Mouse (Mus musculus): ENCODE measurements around the gene Fmnl2. TPM values are rescaled to one million over a fixed set of nuclear protein-coding genes. Genes with fewer than 3 reads are reported as not detected.
A peak's percentile ranks its signal among the peaks of the same experiment; 100 is the strongest.

Fmnl2 gene
- total RNA-seq, 4 experiments from 2014 or later, result 43.9 to 45.7 (median 44.3) TPM

DNA sequence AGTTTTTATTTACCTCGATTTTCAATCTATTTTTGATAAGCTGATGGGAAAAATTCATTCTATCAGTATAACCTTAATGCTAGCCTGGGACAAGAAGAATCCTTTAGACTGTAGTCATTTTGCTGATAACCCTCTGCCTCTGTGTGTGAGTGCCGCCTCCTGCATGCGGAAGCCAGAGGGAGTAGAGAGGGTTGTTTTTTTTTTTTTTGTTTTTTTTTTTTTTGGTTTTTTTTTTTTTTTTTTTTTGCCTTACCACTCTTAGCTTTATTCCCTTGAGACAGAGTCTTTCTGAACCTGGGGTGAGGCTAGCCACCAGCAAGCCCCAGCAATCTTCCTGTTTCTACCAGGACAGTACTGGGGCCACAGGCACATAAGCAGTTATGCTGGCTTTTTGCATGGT is 124.8 kb downstream of the Fmnl2 start:
- DNase-seq (ENCODE audit: low spot score in 2 of 2), result no peak

DNA sequence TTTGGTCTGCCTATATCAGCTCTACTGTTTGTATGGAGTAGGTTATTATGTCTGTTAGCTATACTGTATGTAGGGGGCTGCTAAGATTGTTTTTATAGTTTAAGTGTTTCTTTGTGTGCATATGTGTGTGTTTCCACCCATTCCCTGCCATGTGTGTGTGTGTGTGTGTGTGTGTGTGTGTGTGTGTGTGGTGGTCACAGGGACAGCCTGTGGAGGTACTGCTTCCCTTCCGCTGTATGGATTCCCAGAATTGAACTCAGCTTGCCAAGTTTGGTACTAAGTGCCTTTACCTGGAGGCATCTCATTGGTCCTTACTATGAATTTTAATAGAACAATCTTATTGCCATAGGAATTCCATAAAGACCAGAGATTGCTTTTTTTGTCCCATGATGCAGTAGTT is 126.9 kb downstream of the Fmnl2 start:
- no peak for DNase-seq (ENCODE audit: low spot score in 2 of 2)

DNA sequence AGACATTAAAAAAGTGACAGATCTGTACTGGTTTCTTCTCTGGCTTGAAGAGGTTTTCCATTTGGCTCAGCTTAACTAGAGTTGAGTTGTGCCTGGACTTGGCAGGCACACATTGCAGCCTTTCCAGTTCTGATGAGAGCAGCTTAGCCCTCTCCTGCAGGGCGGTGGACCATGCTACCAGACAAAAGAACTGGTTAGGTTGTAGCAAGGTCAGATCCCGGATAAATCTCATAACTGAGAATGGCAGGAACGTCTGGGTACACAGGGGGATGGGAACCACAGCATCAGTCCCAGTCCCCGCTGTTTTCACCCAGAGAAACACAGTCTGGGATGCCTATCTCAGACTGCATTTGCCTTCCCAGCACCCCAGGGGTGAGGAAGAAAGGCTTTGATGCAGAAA is 127.5 kb downstream of the Fmnl2 start:
- DNase-seq (ENCODE audit: low spot score in 2 of 2), result no peak

DNA sequence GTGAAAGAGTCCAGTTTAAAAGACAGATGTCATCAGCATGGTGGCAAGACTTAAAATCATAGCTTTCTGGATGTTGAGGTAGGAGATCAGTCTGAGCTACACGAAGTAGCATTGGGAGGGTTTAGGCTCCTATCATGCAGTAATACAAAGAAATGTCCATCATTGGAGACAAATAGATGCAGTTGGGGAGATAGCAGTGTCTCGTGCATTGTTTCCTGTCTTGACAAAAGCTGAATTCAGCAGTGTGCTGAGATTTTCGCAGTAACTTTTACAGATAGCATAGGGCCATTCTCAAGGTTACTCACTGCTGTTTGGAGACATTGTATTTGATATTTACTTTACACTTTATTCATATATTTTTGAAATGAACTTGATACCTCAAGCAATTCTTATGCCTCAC is 128.7 kb downstream of the Fmnl2 start:
- no peak for DNase-seq (ENCODE audit: low spot score in 2 of 2)

DNA sequence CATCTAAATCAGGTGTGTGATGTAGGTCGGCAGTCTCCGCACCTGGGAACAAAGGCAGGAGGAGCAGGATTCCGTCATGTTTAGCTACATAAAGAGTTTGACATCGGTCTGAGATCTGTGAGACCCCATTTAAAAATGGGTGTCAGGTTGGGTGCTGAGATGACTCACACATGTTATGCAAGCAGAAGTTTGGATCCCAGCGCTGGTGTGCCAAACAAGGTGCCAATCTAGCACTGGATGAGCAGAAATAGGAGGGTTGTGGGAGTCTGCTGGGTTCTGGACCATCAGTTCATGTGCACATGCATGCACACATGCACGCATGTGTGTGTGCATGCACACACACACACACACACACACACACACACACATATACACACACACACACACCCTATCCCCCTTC is 129.4 kb downstream of the Fmnl2 start:
- DNase-seq (ENCODE audit: low spot score in 2 of 2), result no peak

DNA sequence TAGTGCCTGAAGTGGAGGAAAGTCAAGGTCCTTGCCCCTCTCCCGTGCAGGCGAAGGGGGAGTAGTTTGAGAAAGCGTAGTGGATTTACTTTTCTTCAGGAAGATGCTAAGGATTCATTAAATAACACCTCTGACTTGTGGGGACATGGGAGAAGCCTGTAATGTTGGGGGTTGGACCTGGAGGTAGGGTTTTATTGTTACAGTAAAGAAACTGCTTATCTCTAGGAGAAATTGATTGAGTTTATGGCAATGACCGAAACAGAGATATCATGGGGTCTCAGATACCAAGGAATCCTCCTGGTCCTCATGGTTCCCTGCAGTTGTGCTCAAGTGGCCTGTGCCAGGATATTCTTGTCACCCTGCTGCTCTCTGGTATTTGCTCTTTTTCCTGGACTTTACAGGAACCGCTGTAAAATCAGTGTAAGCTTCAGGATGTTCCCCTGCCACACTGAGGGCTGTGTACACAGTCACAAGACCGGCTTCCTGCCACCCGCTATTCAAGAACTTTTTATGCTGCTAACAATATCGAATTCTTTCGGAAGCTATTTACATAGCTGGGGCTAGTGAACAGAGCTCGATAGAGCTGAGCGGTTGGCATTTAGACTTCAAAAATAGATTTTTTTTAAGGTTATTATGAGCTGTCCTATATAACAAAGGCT is 130.1 kb downstream of the Fmnl2 start:
- no peak for DNase-seq (ENCODE audit: low spot score in 2 of 2)

DNA sequence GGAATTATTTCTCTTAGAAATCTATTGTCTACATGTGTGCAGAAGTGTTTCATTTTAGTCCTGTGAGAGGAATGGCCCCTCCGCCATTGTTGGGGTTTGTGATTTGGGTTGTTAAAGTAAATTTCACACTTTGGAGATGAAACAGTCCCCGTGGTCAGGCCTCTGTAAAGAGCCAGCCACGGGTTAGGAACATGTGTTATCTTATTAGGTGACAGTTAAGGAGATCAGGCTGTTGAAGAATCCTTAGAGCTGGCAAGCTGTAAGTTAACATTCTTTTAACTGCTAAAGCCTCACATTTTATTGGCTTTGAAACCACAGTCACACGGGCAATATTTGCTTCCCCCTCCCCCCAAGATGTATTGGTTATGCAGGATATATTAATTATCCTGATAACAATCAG is 131.7 kb downstream of the Fmnl2 start:
- no peak for DNase-seq (ENCODE audit: low spot score in 2 of 2)

DNA sequence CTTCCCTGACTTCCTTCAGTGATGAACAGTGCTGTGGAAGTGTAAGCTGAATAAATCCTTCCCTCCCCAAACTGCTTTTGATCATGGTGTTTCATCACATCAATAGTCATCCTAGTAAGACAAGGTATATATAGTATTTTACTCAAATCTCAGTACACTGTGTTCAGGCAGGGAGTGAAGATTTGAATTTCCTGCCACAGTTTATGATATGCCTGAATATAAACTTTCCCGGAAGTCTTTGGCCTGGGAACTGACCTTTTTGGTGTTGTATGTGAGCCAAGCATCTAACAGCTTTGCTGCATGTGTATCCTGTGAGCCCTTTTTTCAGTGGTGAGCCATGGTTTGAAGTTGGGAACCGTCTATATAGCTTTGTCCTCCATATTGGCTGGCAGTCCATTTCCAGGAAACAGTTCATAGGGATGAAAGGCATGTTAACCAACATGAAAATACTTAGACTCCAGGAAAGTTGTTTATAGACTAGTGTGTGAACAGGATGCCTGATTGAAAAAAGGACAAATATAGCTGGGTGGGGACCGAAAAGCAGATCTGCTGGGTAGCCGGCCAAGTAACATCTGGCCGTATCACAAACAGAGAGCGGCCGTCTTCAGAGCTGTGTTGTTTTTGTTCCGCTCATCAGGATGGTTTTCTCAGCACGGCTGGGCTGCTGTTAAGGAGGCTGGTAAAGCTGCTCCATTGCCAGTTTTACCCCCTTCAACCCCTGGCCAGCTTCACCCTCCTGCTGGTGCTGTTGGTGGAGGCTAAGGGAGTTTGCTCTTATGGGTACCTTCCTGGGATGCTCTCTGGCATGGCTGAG is 133.4 kb downstream of the Fmnl2 start:
- no peak for DNase-seq (ENCODE audit: low spot score in 2 of 2)

DNA sequence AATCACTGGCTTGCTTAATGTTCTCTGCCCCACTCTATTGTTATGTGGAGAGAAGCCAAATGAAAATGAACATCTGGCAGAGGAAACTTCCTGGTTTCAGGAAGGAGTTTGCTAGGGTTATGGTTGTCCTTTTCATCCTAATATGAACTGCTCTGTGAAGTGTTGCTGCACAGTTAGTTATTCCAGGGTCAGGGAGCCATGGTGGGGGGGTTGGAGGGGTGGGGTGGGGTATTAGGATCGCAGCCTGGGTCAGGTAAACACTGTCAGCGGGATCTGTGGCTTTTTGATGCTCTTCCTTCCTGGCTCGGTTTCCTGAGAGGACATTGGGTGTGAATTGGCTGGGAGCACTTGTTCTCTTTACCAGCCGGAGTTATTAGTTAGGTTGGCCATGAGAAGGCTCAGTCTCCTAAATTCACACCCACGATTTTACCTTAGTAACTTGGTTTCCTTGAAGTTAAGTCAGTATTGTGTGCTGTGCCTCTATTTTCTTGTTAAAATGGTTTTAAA is 134.1 kb downstream of the Fmnl2 start:
- no peak for DNase-seq (ENCODE audit: low spot score in 2 of 2)

DNA sequence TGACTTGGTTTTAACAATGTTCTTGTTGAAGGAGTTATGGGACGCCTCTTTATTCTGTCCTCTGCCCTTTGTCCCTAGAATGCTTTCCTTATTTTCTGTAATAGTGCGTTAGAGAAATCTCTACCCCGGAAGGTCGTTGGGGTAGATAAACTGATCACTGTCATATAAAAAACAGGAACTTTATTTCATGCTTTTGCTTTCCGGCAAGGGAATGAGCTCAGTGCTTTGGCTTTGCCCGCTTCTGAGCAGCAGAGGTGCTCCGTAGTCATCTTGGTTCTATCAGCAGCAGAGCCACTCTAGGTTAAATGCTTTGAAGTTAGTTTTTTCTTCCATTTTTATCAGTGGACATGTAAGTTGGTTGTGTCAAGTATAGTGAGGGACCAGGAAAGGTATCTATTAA is 135.6 kb downstream of the Fmnl2 start:
- no peak for DNase-seq (ENCODE audit: low spot score in 2 of 2)

DNA sequence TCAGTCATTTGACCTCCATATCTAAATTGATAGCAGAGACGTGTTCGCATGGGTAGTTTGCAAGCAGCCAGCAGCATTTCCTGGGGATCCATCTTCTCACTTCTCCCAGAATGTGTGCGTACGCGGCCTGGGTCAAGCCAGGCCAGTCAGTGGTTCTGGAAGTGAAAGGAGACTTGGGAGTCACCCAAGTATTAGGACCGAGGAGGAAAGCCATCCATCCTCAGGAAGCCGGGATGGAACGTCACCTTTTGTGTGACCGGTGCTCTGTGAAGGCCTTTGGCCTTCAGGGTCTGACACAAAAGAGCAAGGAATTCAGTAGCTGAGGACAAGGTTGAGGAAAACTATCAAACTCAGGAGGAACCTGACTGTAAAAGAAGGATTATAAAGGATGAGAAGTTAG is 136.9 kb downstream of the Fmnl2 start:
- no peak for DNase-seq (ENCODE audit: low spot score in 2 of 2)

DNA sequence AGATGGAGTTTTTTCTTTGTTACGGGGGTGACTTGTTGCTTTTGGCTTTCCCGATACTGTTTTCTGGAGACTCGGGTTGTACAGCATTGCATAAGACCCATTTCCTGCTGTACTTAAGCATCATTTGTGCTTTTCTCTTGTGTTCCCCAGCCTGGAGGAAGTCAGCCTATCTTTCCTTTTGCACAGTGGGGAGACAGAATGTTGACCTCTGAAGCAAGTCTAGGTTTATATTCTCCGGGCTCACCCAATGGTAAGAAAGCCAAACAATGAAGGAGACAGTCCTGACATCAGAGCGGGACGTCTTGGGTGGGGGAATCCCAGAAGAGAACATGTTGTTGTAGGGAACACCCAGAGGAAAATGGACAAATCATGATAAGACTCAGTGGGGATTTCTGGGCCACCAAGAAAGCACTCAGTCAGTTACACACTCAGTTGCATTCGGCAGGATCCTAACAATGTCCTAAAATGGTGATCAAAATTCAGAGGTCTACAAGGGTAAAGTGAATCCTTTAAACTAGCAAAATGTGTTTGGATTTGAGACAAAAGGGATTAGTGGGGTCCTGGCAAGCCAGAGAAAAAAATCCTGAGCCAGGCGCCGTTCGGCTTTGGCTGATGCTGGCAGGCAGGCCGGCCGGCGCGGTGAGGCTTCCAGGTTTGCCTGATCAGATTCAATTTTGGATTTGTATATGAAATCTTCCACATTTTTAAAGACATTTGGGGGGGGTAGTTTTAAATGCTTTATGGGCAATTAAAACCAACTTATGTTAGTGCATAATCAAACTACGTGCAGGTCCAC is 140.5 kb downstream of the Fmnl2 start:
- DNase-seq (ENCODE audit: low spot score in 2 of 2), result no peak

DNA sequence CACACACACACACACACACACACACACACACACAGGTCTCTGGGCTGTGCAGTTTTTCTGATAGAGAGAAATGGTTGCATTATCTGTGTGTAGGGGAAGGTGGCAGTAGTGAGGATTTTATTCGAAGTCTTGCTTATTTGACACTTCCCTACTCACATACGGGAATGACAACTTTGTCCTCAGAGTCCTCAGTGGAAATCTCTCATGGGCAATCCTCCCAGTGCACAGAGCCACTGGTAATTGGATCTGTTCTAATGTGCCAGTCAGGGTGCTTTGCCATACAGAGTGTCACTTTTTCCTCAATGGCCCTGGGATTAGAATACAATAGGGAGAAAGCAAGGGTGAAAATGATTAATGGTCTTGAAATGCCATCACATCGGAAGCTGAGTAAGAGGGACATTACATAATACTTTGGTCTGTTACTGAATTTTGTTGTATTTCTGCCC is 141.9 kb downstream of the Fmnl2 start:
- DNase-seq (ENCODE audit: low spot score in 2 of 2), result no peak

DNA sequence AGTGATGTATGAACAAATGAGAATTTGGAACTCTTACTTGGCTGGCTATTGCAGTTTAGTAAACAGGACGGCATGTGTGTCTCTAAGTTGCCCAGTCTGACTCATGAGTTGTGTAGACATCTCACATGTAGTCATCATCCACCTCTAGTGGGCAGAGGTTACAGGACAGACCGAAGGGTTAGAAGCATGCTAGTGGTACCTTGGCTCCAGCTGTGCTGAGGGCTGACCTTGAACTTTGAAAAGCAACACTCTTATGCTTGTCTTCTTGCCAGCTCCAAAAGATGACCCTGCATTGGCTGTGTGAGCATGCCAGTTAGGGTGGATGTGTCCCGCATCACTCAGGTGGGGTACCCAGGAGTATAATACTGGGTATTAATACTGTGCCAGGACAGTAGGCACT is 142.8 kb downstream of the Fmnl2 start:
- no peak for DNase-seq (ENCODE audit: low spot score in 2 of 2)

DNA sequence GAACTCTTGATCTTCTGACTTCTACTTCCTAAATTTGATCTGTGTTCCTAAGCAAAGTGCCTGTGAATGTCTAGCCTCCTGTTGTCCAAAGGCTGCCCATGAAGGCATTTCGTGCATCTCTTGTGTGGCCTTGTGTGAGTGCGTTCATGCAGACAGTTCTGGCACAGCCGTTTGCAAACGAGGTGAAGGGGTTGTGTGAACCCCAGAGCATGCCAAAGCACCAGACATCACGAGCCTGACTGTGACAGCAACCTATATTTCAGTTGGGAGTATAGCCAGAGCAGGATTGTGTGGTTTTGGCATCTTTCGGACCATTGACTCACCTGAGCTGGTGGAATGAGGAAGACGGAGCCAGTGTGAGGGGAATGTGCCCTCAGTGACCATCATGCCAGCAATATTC is 148.5 kb downstream of the Fmnl2 start:
- no peak for DNase-seq (ENCODE audit: low spot score in 2 of 2)

DNA sequence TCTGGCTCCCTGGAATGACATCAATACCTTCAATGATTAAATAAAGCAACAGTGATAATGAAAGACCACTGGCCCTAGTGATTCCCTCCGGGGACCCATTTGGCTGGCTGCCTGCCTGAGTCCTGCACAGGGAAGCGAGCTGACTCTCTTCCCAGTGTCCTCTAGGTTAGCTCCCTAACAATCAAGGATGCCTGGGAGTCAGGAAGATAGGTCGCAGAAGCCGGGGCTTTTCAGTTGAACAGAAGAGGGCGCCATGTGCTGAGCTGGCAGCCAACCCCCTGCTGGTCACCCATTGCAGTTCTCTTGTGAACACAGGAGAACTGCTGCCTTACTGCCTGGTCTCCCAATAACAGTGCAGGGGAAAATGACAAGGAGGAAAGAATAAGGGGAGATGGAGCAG is 149.5 kb downstream of the Fmnl2 start:
- DNase-seq (ENCODE audit: low spot score in 2 of 2), result peak; percentile 37 to 57

DNA sequence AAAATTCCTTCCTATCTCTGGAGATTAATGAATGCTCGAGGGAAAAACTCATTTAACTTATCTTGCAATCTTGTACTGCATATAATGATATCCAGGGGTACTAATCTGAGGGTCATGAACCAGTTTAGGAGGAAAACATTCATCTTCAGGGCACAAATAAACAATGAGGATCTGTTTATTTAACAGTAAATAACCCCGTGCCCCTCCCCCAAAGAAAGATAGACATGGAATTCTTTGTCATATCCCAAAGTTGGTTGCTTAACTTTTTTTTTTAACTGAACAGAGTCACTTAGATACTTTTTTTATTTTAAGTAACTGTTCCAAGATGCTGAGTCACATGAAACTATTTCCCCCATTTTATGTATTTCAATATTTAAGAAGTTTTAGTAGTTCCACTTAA is 155.4 kb downstream of the Fmnl2 start:
- DNase-seq (ENCODE audit: low spot score in 2 of 2), result no peak

DNA sequence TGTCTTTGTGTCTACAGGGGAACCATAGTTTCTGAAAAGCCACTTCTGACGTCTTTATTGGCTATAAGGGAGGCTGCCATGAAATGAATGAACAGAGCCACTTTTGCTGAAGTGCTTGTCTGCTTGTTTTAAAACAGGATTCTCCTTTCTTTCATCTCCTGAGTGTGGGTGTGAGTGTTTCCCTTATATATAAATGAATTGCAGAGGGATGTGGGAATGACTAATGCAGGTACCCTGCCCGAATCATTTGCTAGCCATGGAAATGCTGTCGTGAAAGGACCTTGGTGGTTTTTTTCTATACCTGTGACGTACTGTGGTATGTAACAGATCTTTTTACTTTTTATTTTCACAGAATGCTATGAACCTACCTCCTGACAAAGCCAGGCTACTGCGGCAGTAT is 156.8 kb downstream of the Fmnl2 start:
- no peak for DNase-seq (ENCODE audit: low spot score in 2 of 2)

DNA sequence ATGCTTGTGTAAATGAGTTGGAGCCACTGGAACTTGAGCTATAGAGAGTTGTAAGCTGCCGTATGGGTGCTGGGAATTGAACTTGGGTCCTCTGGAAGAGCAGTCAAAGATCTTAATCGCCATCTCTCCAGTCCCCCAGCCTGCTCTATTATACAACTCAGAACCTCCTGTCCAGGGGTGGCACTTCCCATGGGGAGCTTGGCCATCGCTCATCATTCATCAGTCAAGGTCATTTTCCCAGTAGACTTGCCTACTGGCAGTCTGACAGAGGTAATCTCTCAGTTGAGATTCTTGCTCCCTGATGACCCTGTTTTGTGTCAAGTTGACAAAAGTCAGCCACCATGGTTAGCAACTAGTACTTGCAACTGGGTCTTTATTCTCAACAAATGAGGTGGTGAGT is 165.3 kb downstream of the Fmnl2 start:
- no peak for DNase-seq (ENCODE audit: low spot score in 2 of 2)

DNA sequence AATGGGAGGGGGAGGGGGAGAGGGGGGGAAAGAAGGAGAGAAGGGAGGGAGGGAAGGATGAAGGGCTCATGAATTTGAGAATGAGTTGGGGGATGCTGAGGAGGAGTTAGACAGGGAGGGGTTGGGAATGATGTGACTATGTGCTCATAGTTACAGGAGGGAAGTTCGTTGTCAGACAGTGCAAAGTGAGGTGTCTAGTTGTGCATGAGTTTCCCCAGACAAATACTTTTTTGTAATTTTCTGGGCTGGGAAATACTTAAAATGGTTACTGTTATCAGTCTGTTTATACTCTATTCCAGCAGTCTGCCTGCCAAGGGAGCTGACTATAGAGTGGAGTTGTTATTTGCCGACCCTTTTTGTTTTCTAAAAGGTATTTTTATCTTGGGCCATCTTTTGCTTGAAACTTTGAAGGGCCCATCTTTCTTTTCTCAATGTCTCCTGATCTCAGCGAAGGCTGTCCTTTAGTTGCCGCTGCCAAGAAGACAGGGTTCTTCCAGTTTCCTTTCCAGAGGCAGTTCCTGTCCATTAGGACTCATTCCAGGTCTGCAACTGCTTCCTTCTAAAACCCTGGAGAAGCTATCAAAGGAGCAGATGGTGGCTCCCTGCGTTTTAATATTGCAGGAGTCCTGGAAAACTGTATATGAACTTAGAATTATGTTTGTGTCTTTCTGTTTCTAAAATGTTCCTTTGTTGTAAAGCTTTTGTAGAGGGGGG is 168.6 kb downstream of the Fmnl2 start:
- no peak for DNase-seq (ENCODE audit: low spot score in 2 of 2)

DNA sequence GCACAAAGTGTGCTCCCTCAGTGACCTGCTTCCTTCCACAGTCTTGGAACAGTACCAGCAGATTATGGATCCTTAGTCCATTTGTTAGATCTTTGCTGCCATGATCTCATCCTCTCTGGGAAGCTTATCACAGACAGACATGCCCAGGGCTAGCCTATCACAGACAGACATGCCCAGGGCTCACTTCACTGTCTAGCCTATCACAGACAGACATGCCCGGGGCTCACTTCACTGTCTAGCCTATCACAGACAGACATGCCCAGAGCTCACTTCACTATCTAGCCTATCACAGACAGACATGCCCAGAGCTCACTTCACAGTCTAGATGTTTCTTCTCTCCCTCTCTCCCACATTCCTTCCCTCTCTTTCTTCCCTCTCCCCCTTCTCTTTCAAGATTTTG is 171.2 kb downstream of the Fmnl2 start:
- DNase-seq (ENCODE audit: low spot score in 2 of 2), result no peak
